Mouse (Mus musculus) stomach, postnatal 0 days (tissue): Measurements from ENCODE around the gene Med13. TPM values are rescaled to one million over a fixed set of nuclear protein-coding genes. Genes with fewer than 3 reads are reported as not detected.
"Not testable (repeated sequence)": the region's sequence is repeated elsewhere in the genome, so short reads cannot be mapped to it uniquely, and the experiment has no call there.

Experiments
- ATAC-seq: fragments of 200-750 bp; cut with Nextera tagmentation; 2 replicates; pipeline ENCODE4 v1.8.0; 2017; ENCODE audit not compliant: low FRiP score, low TSS enrichment
- DNase-seq: peaks from one replicate; pipeline ENCODE4 v3.0.0-alpha.2; 2016; ENCODE audit warnings: low spot score
- H3K27ac ChIP-seq: fragments of 300-500 bp; sonication (generic); replicated peaks from 2 replicates; pipeline ENCODE4 v1.5.1; 2014; ENCODE audit warnings: mild to moderate bottlenecking, control low read depth
- H3K27me3 ChIP-seq: fragments of 300-500 bp; sonication (generic); 2 replicates; pipeline ENCODE4 v1.6.1; 2014; ENCODE audit warnings: low read length; ENCODE audit not compliant: control insufficient read depth, insufficient read depth
- H3K36me3 ChIP-seq: fragments of 300-500 bp; sonication (generic); 2 replicates; pipeline ENCODE4 v1.6.1; 2014; ENCODE audit warnings: low read length, mixed read lengths; ENCODE audit not compliant: control insufficient read depth, insufficient read depth
- H3K4me1 ChIP-seq: fragments of 300-500 bp; sonication (generic); replicated peaks from 2 replicates; pipeline ENCODE4 v1.6.1; 2014; ENCODE audit warnings: antibody characterized with exemption; ENCODE audit not compliant: control insufficient read depth, insufficient read depth
- H3K4me2 ChIP-seq: fragments of 300-500 bp; sonication (generic); replicated peaks from 2 replicates; pipeline ENCODE4 v1.6.1; 2014; ENCODE audit warnings: low read depth, mild to moderate bottlenecking, control low read depth, moderate library complexity
- H3K4me3 ChIP-seq: fragments of 300-500 bp; sonication (generic); 2 replicates; pipeline ENCODE4 v1.5.1; 2014; ENCODE audit warnings: low read depth, low read length, control low read depth
- H3K9ac ChIP-seq: fragments of 300-500 bp; sonication (generic); 2 replicates; pipeline ENCODE4 v1.6.1; 2014; ENCODE audit warnings: mild to moderate bottlenecking, low read length, control low read depth, mixed read lengths
- H3K9me3 ChIP-seq: fragments of 300-500 bp; sonication (generic); 2 replicates; pipeline ENCODE4 v1.6.1; 2016; ENCODE audit warnings: low read length; ENCODE audit not compliant: control insufficient read depth
- CTCF ChIP-seq: IDR thresholded peaks from 2 replicates; pipeline ENCODE4 v1.5.1; 2016; ENCODE audit warnings: antibody characterized with exemption, low read depth, mild to moderate bottlenecking, moderate library complexity
- EP300 ChIP-seq: optimal IDR thresholded peaks from 2 replicates; pipeline ENCODE3; 2016; ENCODE audit warnings: antibody characterized with exemption
- WGBS: fragments of 180-500 bp; shearing (Covaris S2); extraction: QIAGEN DNeasy Blood & Tissue Kit; methylation state at CpG from one replicate; pipeline ENCODE4 v1.1.7; 2014; 5-methylcytosine and 5-hydroxymethylcytosine counted together
- polyA plus RNA-seq: library from polyadenylated mRNA; unstranded; fragments of >200 nt; fragmentation: Nextera tagmentation; extraction: Ambion mirVana; gene quantifications from 2 replicates; pipeline ENCODE4 v1.2.1, GENCODE M21; 2015

Med13 gene
- polyA plus RNA-seq, 1 experiment from 2014 or later = 4.4 TPM

- Histone ChIP-seq H3K4me1 (no peaks in the 10 kb centered on the region), H3K27ac (no peak overlapping the region; the same call in 1 of the 2 replicates), H3K27me3 (no peaks in the 10 kb centered on the region), H3K9ac (no peak overlapping the region), H3K36me3 (no peaks in the 10 kb centered on the region), H3K9me3 (no peaks in the 10 kb centered on the region), H3K4me2 (no peak overlapping the region), H3K4me3 (no peak overlapping the region)
- 45% methylated on average over 5 of the region's 5 CpGs for WGBS
- TF ChIP-seq CTCF = no peak
- TF ChIP-seq EP300 = no peak
- ATAC-seq (no peak), DNase-seq (no peak)
Measured at GRCm38 (mm10) chr11:86347387-86348122, 9.8 kb downstream of the Med13 start.

- H3K4me1 ChIP-seq = no peaks in the 10 kb centered on the region
- no peaks in the 10 kb centered on the region for H3K27me3 ChIP-seq
- DNase-seq (no peak), ATAC-seq (0 out of 2 replicates have a peak, but pooled peaks have one; percentile 45)
- TF ChIP-seq CTCF (no peak), EP300 (no peak)
- H3K4me2 ChIP-seq = no peak overlapping the region
- no peak overlapping the region for H3K4me3 ChIP-seq
- H3K9me3 ChIP-seq = no peaks in the 10 kb centered on the region
- no peaks in the 10 kb centered on the region for H3K36me3 ChIP-seq
- H3K27ac ChIP-seq = no peak overlapping the region
- 49% methylated on average over 3 of the region's 3 CpGs for WGBS
- no peak overlapping the region for H3K9ac ChIP-seq
Measured at GRCm38 (mm10) chr11:86346525-86346924, 10.9 kb downstream of the Med13 start.

GRCm38 (mm10) chr11:86344940-86345339, 12.5 kb downstream of the Med13 start:
- 86% methylated on average over 1 of the region's 1 CpGs for WGBS
- not testable (repeated sequence) for H3K4me2 ChIP-seq, H3K36me3 ChIP-seq, H3K4me1 ChIP-seq, H3K9me3 ChIP-seq, H3K27ac ChIP-seq, DNase-seq, H3K9ac ChIP-seq, H3K27me3 ChIP-seq, ATAC-seq, H3K4me3 ChIP-seq

GRCm38 (mm10) chr11:86324251-86324650, 33.2 kb downstream of the Med13 start:
- Histone ChIP-seq H3K4me1 (no peaks in the 10 kb centered on the region), H3K9ac (no peak overlapping the region), H3K27ac (no peak overlapping the region), H3K36me3 (0 out of 2 replicates have a peak, but pooled peaks cover 5% of the 10 kb centered on the region), H3K27me3 (no peaks in the 10 kb centered on the region), H3K4me2 (no peak overlapping the region), H3K4me3 (no peak overlapping the region), H3K9me3 (no peaks in the 10 kb centered on the region)
- TF ChIP-seq EP300 (no peak), CTCF (no peak)
- no peak for ATAC-seq
- WGBS = 63% methylated on average over 5 of the region's 5 CpGs
- no peak for DNase-seq

- TF ChIP-seq CTCF = peak; percentile 49
- H3K27me3 ChIP-seq, ATAC-seq, H3K9ac ChIP-seq, H3K9me3 ChIP-seq, H3K4me2 ChIP-seq, DNase-seq, H3K27ac ChIP-seq, H3K4me3 ChIP-seq, H3K36me3 ChIP-seq, H3K4me1 ChIP-seq: not testable (repeated sequence)
- 82% methylated on average over 3 of the region's 3 CpGs for WGBS
Measured at GRCm38 (mm10) chr11:86314992-86315391, 42.4 kb downstream of the Med13 start.

- H3K36me3 ChIP-seq = 0 out of 2 replicates have a peak, but pooled peaks cover 3% of the 10 kb centered on the region
- WGBS = 68% methylated on average over 6 of the region's 6 CpGs
- H3K27ac ChIP-seq = no peak overlapping the region
Measured at GRCm38 (mm10) chr11:86310280-86310679, 47.1 kb downstream of the Med13 start.

GRCm38 (mm10) chr11:86292201-86292600, 65.2 kb downstream of the Med13 start:
- WGBS = 94% methylated on average over 10 of the region's 10 CpGs
- H3K9ac ChIP-seq, H3K4me3 ChIP-seq, ATAC-seq, H3K9me3 ChIP-seq, H3K27ac ChIP-seq, H3K4me1 ChIP-seq, H3K36me3 ChIP-seq, H3K27me3 ChIP-seq, H3K4me2 ChIP-seq, DNase-seq: not testable (repeated sequence)

More at GRCm38 (mm10) chr11:86310280-86310679, 47.1 kb downstream of the Med13 start:
- H3K9ac ChIP-seq = no peak overlapping the region
- DNase-seq (no peak), ATAC-seq (no peak)
- no peak overlapping the region for H3K4me2 ChIP-seq
- H3K9me3 ChIP-seq = no peaks in the 10 kb centered on the region
- TF ChIP-seq EP300 = no peak
- no peak for TF ChIP-seq CTCF
- H3K4me1 ChIP-seq = no peaks in the 10 kb centered on the region
- H3K4me3 ChIP-seq = no peak overlapping the region
- no peaks in the 10 kb centered on the region for H3K27me3 ChIP-seq
